Mouse (Mus musculus) thymus, adult 2 months (tissue): ENCODE data around the gene Gm13757.

ENCODE experiments used
- CTCF ChIP-seq: fragments of 200-500 bp; IDR thresholded peaks from 2 replicates; pipeline ENCODE4 v1.5.1; 2012; ENCODE audit warnings: mild to moderate bottlenecking, control low read depth, low read length, moderate library complexity, borderline replicate concordance; ENCODE audit not compliant: control insufficient read depth, poor library complexity, insufficient read depth; ENCODE audit errors: extremely low read depth
- POLR2A ChIP-seq: fragments of 200-500 bp; IDR thresholded peaks from 2 replicates; pipeline ENCODE4 v1.6.1; 2012; ENCODE audit warnings: mild to moderate bottlenecking, low read length, control low read depth, moderate library complexity; ENCODE audit not compliant: control insufficient read depth, poor library complexity, insufficient read depth; ENCODE audit errors: extremely low read depth

DNA sequence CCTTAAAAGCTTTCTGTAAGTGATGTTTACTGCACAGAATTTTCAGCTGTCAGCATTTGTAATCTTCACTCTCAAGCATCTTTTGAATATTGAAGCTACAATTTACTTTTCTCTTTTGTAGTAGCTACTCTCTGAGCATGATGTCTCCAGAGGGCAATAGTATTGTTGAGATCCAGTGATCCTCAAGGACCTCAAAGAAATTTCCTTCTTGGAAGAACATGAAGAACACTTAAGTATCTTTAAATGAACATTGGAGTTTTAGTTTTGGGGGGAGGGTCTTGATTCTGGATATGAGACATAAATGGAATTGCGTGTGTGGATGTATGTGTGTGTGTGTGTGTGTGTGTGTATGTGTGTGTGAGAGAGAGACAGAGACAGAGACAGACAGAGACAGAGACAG lies at the start of gene Gm13757:
- TF ChIP-seq POLR2A (no peak), CTCF (no peak)
